Mouse (Mus musculus) embryonic facial prominence, embryonic 10.5 days (tissue): Measurements from ENCODE around the gene Inpp1. TPM values are rescaled to one million over a fixed set of nuclear protein-coding genes. Genes with fewer than 3 reads are reported as not detected.

ENCODE experiments used
- DNase-seq: peaks from one replicate; pipeline ENCODE4 v3.0.0-alpha.2; 2017; ENCODE audit warnings: low spot score
- H3K27ac ChIP-seq: fragments of 300-500 bp; sonication (generic); replicated peaks from 2 replicates; pipeline ENCODE4 v1.5.1; 2016; ENCODE audit warnings: mild to moderate bottlenecking
- H3K27me3 ChIP-seq: fragments of 300-500 bp; sonication (generic); replicated peaks from 2 replicates; pipeline ENCODE4 v1.6.1; 2016; ENCODE audit warnings: low read depth, mild to moderate bottlenecking; ENCODE audit not compliant: poor library complexity, severe bottlenecking
- H3K36me3 ChIP-seq: fragments of 300-500 bp; sonication (generic); replicated peaks from 2 replicates; pipeline ENCODE4 v1.6.1; 2016; ENCODE audit warnings: mild to moderate bottlenecking, moderate library complexity
- H3K4me1 ChIP-seq: fragments of 300-500 bp; sonication (generic); 2 replicates; pipeline ENCODE4 v1.6.1; 2016
- H3K4me3 ChIP-seq: fragments of 300-500 bp; sonication (generic); 2 replicates; pipeline ENCODE4 v1.5.1; 2016; ENCODE audit warnings: mild to moderate bottlenecking, moderate library complexity
- H3K9me3 ChIP-seq: fragments of 300-500 bp; sonication (generic); 2 replicates; pipeline ENCODE4 v1.6.1; 2016; ENCODE audit warnings: mild to moderate bottlenecking
- WGBS: fragments of 180-500 bp; shearing (Covaris S2); methylation state at CpG from one replicate; pipeline ENCODE4 v1.1.7; 2016; 5-methylcytosine and 5-hydroxymethylcytosine counted together
- polyA plus RNA-seq: library from polyadenylated mRNA; unstranded; fragments of >200 nt; fragmentation: Nextera tagmentation; extraction: Ambion mirVana; gene quantifications from 2 replicates; pipeline ENCODE4 v1.2.1, GENCODE M21; 2016

The Inpp1 gene
- polyA plus RNA-seq, 1 experiment from 2014 or later = 13.7 TPM

DNA sequence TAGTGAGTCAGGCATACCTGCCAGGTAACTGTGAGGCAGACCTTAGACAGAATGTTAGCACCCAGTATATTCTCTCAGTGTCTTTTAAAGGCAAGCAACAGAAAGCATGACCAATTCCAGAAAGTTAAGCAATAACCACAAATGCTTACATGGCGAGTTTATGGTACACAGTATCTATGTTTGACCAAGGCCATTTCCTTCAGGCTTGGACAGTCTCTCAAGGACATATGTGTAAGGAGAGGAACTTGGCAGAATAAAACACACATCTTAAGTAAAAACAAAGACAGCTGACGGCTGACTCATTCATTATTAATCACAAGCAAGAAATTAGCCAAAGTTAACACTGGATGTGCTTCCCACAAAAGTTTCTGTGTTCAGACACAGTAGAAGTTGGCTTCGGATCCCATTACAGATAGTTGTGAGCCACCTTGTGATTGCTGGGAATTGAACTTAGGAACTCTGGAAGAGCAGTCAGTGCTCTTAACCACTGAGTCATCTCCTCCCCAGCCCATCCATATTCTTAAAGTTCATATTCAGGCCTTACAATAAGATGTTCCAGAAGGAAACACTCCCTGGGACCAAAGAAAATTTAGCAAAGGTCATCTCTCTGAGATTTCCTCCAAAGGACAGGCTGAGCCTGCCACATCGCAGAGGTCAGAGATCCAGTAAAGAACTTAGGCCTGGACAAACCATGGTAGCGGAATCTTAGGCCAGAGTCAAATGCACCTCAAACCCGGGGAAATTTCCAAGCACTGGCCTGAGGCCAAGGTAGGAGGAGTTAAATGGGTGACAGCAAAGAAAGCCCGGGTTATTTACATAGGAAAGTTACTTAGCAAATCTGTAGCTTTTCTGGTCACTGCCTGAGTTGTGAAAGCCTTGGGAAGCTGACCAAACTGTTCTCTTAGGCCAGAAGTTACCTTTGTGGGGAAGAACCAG, 52.0 kb downstream of the Inpp1 start:
- WGBS = 80% methylated on average over 7 of the region's 7 CpGs
- DNase-seq = no peak
- H3K4me3 ChIP-seq = no peak overlapping the region
- no peaks in the 10 kb centered on the region for H3K36me3 ChIP-seq
- no peaks in the 10 kb centered on the region for H3K27me3 ChIP-seq
- no peaks in the 10 kb centered on the region for H3K9me3 ChIP-seq
- H3K27ac ChIP-seq = no peak overlapping the region
- no peaks in the 10 kb centered on the region for H3K4me1 ChIP-seq

GRCm38 (mm10) chr1:52763894-52764809, 53.3 kb downstream of the Inpp1 start:
- no peaks in the 10 kb centered on the region for H3K9me3 ChIP-seq
- no peak for DNase-seq
- no peaks in the 10 kb centered on the region for H3K36me3 ChIP-seq
- H3K4me3 ChIP-seq = no peak overlapping the region
- H3K27ac ChIP-seq = no peak overlapping the region
- no peaks in the 10 kb centered on the region for H3K4me1 ChIP-seq
- no peaks in the 10 kb centered on the region for H3K27me3 ChIP-seq
- 73% methylated on average over 4 of the region's 4 CpGs for WGBS

DNA sequence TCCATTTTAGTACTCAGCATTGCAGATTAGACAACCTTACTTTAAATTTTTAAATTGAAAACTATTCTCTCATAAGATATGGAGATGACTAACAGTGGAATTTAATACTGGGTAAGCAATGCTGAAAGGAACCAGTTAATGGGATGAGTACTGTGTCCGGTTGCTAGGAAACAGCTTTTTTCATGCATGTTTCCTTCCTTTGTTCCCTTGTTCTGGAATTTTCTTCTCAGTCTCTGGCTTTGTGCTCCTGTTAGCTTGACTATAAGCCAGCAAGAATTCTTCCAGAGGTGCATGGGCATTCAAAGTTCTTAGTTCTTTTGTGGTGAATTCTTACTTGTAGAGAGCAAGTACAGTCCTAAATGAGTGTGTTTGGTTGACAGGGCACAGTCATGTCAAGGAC, 59.3 kb downstream of the Inpp1 start:
- H3K27ac ChIP-seq = no peak overlapping the region
- no peaks in the 10 kb centered on the region for H3K27me3 ChIP-seq
- 83% methylated on average over 1 of the region's 1 CpGs for WGBS
- DNase-seq = no peak
- no peaks in the 10 kb centered on the region for H3K36me3 ChIP-seq
- no peak overlapping the region for H3K4me3 ChIP-seq
- no peaks in the 10 kb centered on the region for H3K4me1 ChIP-seq
- H3K9me3 ChIP-seq = no peaks in the 10 kb centered on the region

GRCm38 (mm10) chr1:52754331-52754730, 63.2 kb downstream of the Inpp1 start:
- WGBS = 93% methylated on average over 1 of the region's 1 CpGs
- no peak overlapping the region for H3K4me3 ChIP-seq

DNA sequence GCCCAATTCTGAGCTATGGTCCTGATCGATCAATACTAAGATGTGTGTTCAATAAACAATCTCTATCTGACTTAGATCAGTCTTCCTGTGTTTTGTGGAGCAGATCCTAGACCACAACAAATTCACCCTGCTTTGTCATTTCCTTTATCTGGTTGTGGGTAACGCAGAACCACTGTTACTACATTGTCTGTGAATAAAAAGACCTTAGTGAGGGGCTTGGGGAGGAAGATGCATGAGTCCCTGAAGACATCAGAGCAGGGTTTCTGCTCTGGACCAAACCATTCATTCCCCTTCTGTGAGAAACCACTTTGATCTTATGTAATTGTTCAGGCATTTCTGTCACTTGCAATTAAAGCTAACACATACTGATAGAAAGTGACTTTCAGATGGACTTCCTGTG, 63.7 kb downstream of the Inpp1 start:
- Histone ChIP-seq H3K4me3 (no peak overlapping the region), H3K9me3 (no peaks in the 10 kb centered on the region), H3K27me3 (no peaks in the 10 kb centered on the region), H3K4me1 (no peaks in the 10 kb centered on the region), H3K27ac (no peak overlapping the region), H3K36me3 (no peaks in the 10 kb centered on the region)
- DNase-seq = no peak
- 87% methylated on average over 2 of the region's 2 CpGs for WGBS

More at GRCm38 (mm10) chr1:52754331-52754730, 63.2 kb downstream of the Inpp1 start:
- Histone ChIP-seq H3K4me1 (no peaks in the 10 kb centered on the region), H3K36me3 (no peaks in the 10 kb centered on the region), H3K9me3 (no peaks in the 10 kb centered on the region), H3K27me3 (no peaks in the 10 kb centered on the region), H3K27ac (no peak overlapping the region)
- no peak for DNase-seq

DNA sequence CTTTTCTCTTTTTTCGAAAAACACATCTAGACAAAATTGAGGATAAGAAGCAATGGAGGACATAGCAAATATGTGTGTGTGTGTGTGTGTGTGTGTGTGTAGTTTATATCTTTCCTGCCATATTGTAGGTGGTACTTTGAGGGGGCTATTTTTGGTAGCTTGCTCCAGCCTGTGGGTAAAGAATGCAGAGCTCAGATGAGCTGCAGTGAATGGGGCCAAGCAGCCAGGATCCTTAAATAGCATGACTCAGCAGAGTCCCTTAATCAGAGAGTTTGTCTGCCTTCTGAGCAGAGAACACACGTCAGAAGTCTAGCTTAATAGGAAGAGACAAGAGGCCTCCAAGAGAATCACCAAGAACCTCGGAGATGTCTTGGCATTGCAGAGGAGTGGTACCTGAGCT, 64.8 kb downstream of the Inpp1 start:
- Histone ChIP-seq H3K4me1 (no peaks in the 10 kb centered on the region), H3K27ac (no peak overlapping the region), H3K9me3 (no peaks in the 10 kb centered on the region), H3K27me3 (no peaks in the 10 kb centered on the region), H3K36me3 (no peaks in the 10 kb centered on the region), H3K4me3 (no peak overlapping the region)
- 65% methylated on average over 3 of the region's 3 CpGs for WGBS
- DNase-seq = no peak

GRCm38 (mm10) chr1:52751634-52752033, 65.9 kb downstream of the Inpp1 start:
- no peak for DNase-seq
- Histone ChIP-seq H3K4me1 (no peaks in the 10 kb centered on the region), H3K27me3 (no peaks in the 10 kb centered on the region), H3K9me3 (no peaks in the 10 kb centered on the region), H3K27ac (no peak overlapping the region), H3K36me3 (no peaks in the 10 kb centered on the region), H3K4me3 (no peak overlapping the region)
- WGBS = 88% methylated on average over 1 of the region's 1 CpGs

DNA sequence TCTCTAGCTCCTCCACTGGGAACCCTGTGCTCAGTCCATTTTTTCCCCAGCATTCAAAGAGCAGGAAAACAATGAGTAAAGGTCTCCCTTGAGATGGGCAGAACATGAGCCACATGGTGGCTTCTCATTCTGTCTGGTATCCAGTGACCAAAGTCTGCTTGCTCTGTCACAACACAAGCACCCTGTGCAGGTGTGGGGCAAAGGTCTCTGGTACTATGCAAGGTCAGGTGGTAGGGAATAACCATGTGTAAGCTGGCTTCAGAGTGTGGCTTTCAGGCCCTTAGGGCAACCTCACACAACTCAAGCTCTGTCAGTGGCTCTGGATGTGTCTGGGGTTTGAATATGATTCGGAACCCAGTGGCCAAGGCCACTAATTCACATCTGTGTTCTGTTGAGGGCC, 67.5 kb downstream of the Inpp1 start:
- no peaks in the 10 kb centered on the region for H3K9me3 ChIP-seq
- no peak for DNase-seq
- WGBS = 70% methylated on average over 1 of the region's 1 CpGs
- H3K4me3 ChIP-seq = no peak overlapping the region
- H3K4me1 ChIP-seq = no peaks in the 10 kb centered on the region
- no peaks in the 10 kb centered on the region for H3K27me3 ChIP-seq
- no peaks in the 10 kb centered on the region for H3K36me3 ChIP-seq
- no peak overlapping the region for H3K27ac ChIP-seq

DNA sequence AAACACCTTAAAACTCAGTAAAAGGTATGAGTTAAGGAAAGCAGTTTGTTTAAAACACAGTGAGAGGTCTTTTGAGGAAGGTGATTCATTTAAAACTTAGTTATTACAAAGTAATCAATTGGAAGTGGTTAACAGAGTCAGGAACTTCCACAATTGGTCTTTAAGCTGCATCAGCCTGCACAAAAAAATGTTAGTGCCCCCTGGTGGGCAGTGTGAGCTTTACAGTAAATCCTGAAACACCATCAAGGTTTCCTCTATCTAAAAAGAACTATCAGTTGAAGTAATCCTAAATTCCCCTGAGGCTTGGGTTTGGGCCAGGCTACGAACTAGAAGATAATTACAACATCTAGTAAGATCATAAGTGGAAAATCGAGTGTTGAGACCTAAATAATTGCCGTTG, 69.2 kb downstream of the Inpp1 start:
- H3K27ac ChIP-seq = no peak overlapping the region
- peak; percentile 69 for DNase-seq
- H3K4me1 ChIP-seq = no peaks in the 10 kb centered on the region
- no peaks in the 10 kb centered on the region for H3K36me3 ChIP-seq
- no peak overlapping the region for H3K4me3 ChIP-seq
- H3K27me3 ChIP-seq = no peaks in the 10 kb centered on the region
- no peaks in the 10 kb centered on the region for H3K9me3 ChIP-seq
- 23% methylated on average over 3 of the region's 3 CpGs for WGBS

- Histone ChIP-seq H3K4me1 (no peaks in the 10 kb centered on the region), H3K27ac (no peak overlapping the region), H3K27me3 (no peaks in the 10 kb centered on the region), H3K36me3 (no peaks in the 10 kb centered on the region), H3K4me3 (no peak overlapping the region), H3K9me3 (no peaks in the 10 kb centered on the region)
- 83% methylated on average over 5 of the region's 5 CpGs for WGBS
- no peak for DNase-seq
Observed at GRCm38 (mm10) chr1:52742567-52742966, 74.9 kb downstream of the Inpp1 start.
